ENCODE assay signal across 8 mouse cellular contexts in genomic region chr7:27731946-27732345, GRCm38 (mm10). TPM values are rescaled to one million over a fixed set of nuclear protein-coding genes. Genes with fewer than 3 reads are reported as not detected.
DNase-seq lines count a peak whose midpoint lies in the region; ATAC-seq lines count a peak whose summit lies in the region.

No protein-coding gene starts in this region.

- no peaks in the 10 kb centered on the region for H3K36me3 ChIP-seq in heart, embryonic 16.5 days (ENCODE audit: control insufficient read depth, insufficient read depth)
- peaks cover 17% of the 10 kb centered on the region; the same call in 1 of the 2 replicates for H3K36me3 ChIP-seq in hindbrain, embryonic 10.5 days
- no peaks in the 10 kb centered on the region for H3K36me3 ChIP-seq in midbrain, embryonic 14.5 days (ENCODE audit: control insufficient read depth, insufficient read depth, low read length)

- H3K27ac ChIP-seq in heart, embryonic 16.5 days (ENCODE audit: low read length): peak overlapping the region; percentile 86
- H3K27ac ChIP-seq in hindbrain, embryonic 10.5 days: peak overlapping the region; percentile 98
- H3K27ac ChIP-seq in midbrain, embryonic 14.5 days (replicated peaks; ENCODE audit: low read depth, low read length): peak overlapping the region; percentile 99

- ATAC-seq in heart, embryonic 16.5 days (replicated peaks; ENCODE audit: extremely low read depth, insufficient read depth, low FRiP score): no peak
- no peak for ATAC-seq in midbrain, embryonic 14.5 days (ENCODE audit: low FRiP score, low TSS enrichment)

- peak overlapping the region; percentile 66 for H3K4me3 ChIP-seq in heart, embryonic 16.5 days (ENCODE audit: low read length)
- peak overlapping the region; percentile 82 for H3K4me3 ChIP-seq in hindbrain, embryonic 10.5 days
- peak overlapping the region; percentile 70 for H3K4me3 ChIP-seq in midbrain, embryonic 14.5 days (replicated peaks; ENCODE audit: low read depth, low read length)

- 10% methylated on average over 12 of the region's 12 CpGs for WGBS in heart, embryonic 16.5 days
- 2% methylated on average over 12 of the region's 12 CpGs for WGBS in hindbrain, embryonic 10.5 days
- WGBS in midbrain, embryonic 14.5 days: under 1% methylated on average over 12 of the region's 12 CpGs

- intact Hi-C loops in heart, postnatal 25 days (cut with DNase I): loop anchor here (5.0 kb wide), 1 partner anchor 75 kb away; the partner anchor contains the start of gene Zfp626

- DNase-seq in heart, postnatal 25 days (ENCODE audit: low spot score): no peak
- DNase-seq in NIH3T3 (ENCODE audit: low read depth): peak; percentile 31
- DNase-seq in hindbrain, embryonic 10.5 days (ENCODE audit: low spot score): peak; percentile 43
- peak; percentile 63 for DNase-seq in midbrain, embryonic 14.5 days
- no peak for DNase-seq in right cerebral cortex, postnatal 14 days
- no peak for DNase-seq in kidney, postnatal 14 days
- DNase-seq in spleen, adult 12 weeks (ENCODE audit: low spot score): no peak

- H3K9ac ChIP-seq in heart, embryonic 16.5 days (ENCODE audit: low read length): peak overlapping the region; percentile 80
- peak overlapping the region; percentile 97 for H3K9ac ChIP-seq in midbrain, embryonic 14.5 days (replicated peaks; ENCODE audit: low read length)

- H3K4me2 ChIP-seq in heart, embryonic 16.5 days (ENCODE audit: low read depth, low read length): peak overlapping the region; percentile 93
- H3K4me2 ChIP-seq in midbrain, embryonic 14.5 days (ENCODE audit: low read length): peak overlapping the region; percentile 86

- H3K27me3 ChIP-seq in heart, embryonic 16.5 days (ENCODE audit: control insufficient read depth, insufficient read depth, low read length): no peaks in the 10 kb centered on the region
- no peaks in the 10 kb centered on the region for H3K27me3 ChIP-seq in hindbrain, embryonic 10.5 days (ENCODE audit: insufficient read depth, poor library complexity, severe bottlenecking)
- no peaks in the 10 kb centered on the region for H3K27me3 ChIP-seq in midbrain, embryonic 14.5 days (ENCODE audit: control insufficient read depth, insufficient read depth, low read length)

- peaks cover 14% of the 10 kb centered on the region for H3K4me1 ChIP-seq in heart, embryonic 16.5 days (ENCODE audit: control insufficient read depth, insufficient read depth, low read length)
- peaks cover 39% of the 10 kb centered on the region for H3K4me1 ChIP-seq in hindbrain, embryonic 10.5 days (replicated peaks)
- peaks cover 30% of the 10 kb centered on the region for H3K4me1 ChIP-seq in midbrain, embryonic 14.5 days (ENCODE audit: control insufficient read depth, insufficient read depth, low read length)

- no peaks in the 10 kb centered on the region for H3K9me3 ChIP-seq in heart, embryonic 16.5 days (replicated peaks; ENCODE audit: control insufficient read depth, low read length)
- H3K9me3 ChIP-seq in hindbrain, embryonic 10.5 days: no peaks in the 10 kb centered on the region
- H3K9me3 ChIP-seq in midbrain, embryonic 14.5 days (ENCODE audit: control insufficient read depth, low read length): no peaks in the 10 kb centered on the region

RNA-seq across cellular contexts. Expression of gene Zfp60, which starts 0.8 kb away (rescaled TPM):
- polyA plus RNA-seq in heart, embryonic 16.5 days (2015; fragmentation: Nextera tagmentation; extraction: Ambion mirVana): 17.7 and 19.8 TPM in 2 replicates
- 1 to 10 TPM; 8.2 to 8.9 TPM for total RNA-seq in heart, postnatal 25 days (2021)
- 55.2 and 62.2 TPM in 2 replicates for polyA plus RNA-seq in hindbrain, embryonic 10.5 days (2016; fragmentation: Nextera tagmentation; extraction: Ambion mirVana)
- polyA plus RNA-seq in midbrain, embryonic 14.5 days (2014; fragmentation: Nextera tagmentation; extraction: Ambion mirVana): 89.9 and 125 TPM in 2 replicates

RNA-seq across cellular contexts. Expression of gene Zfp607b, which starts 42.8 kb away (rescaled TPM):
- 2.4 and 3.0 TPM in 2 replicates for polyA plus RNA-seq in heart, embryonic 16.5 days (2015; fragmentation: Nextera tagmentation; extraction: Ambion mirVana)
- under 1 TPM; 0.39 to 0.88 TPM for total RNA-seq in heart, postnatal 25 days (2021)
- polyA plus RNA-seq in hindbrain, embryonic 10.5 days (2016; fragmentation: Nextera tagmentation; extraction: Ambion mirVana): 5.2 and 6.6 TPM in 2 replicates
- polyA plus RNA-seq in midbrain, embryonic 14.5 days (2014; fragmentation: Nextera tagmentation; extraction: Ambion mirVana): 15.1 and 15.5 TPM in 2 replicates

RNA-seq across cellular contexts. Expression of gene Map3k10, which starts 57.5 kb away (rescaled TPM):
- 3.5 and 4.2 TPM in 2 replicates for polyA plus RNA-seq in heart, embryonic 16.5 days (2015; fragmentation: Nextera tagmentation; extraction: Ambion mirVana)
- 10 to 100 TPM; 21.9 to 22.2 TPM for total RNA-seq in heart, postnatal 25 days (2021)
- 8.3 and 10.6 TPM in 2 replicates for polyA plus RNA-seq in hindbrain, embryonic 10.5 days (2016; fragmentation: Nextera tagmentation; extraction: Ambion mirVana)
- 19.0 and 24.0 TPM in 2 replicates for polyA plus RNA-seq in midbrain, embryonic 14.5 days (2014; fragmentation: Nextera tagmentation; extraction: Ambion mirVana)

Comparison
In these comparisons a context has a peak if more than half of its experiments do, and no peak if none do; other contexts are left out.
1. DNase-seq: peak in NIH3T3 (single experiment), hindbrain, embryonic 10.5 days (single experiment) and midbrain, embryonic 14.5 days (single experiment); none in heart, postnatal 25 days (single experiment), right cerebral cortex, postnatal 14 days (single experiment), kidney, postnatal 14 days (single experiment) and spleen, adult 12 weeks (single experiment).
2. Peak in every context shown above with its lines, with median percentiles within 50 percentile points of each other: H3K27ac ChIP-seq and H3K4me3 ChIP-seq.